Mouse (Mus musculus) A20 (cell line): ENCODE measurements at regions not wholly inside any gene's neighbourhood (a gene's known extent, or its start where the extent isn't known, plus 50 kb on each side); places are given as distances from the start of the nearest gene placed in this dataset.

Source experiments
- DNase-seq: peaks from one replicate; pipeline ENCODE4 v3.0.0-alpha.2; 2011; ENCODE audit warnings: low read depth, low spot score

- DNase-seq, result no peak
These were observed 250.7 kb downstream of the Gm12728 start for GRCm38 (mm10) chr4:106040376-106040775.

GRCm38 (mm10) chr4:106042456-106042855 is 252.8 kb downstream of the Gm12728 start:
- no peak for DNase-seq

GRCm38 (mm10) chr4:106043661-106044060 is 254.0 kb downstream of the Gm12728 start:
- DNase-seq, result no peak

- DNase-seq, result no peak
These were observed 258.4 kb downstream of the Gm12728 start for GRCm38 (mm10) chr4:106048053-106048452.

GRCm38 (mm10) chr4:106048797-106049196 is 259.1 kb downstream of the Gm12728 start:
- no peak for DNase-seq

- no peak for DNase-seq
These were observed 260.2 kb downstream of the Gm12728 start for GRCm38 (mm10) chr4:106049880-106050279.

GRCm38 (mm10) chr4:106050297-106050696 is 260.6 kb downstream of the Gm12728 start:
- DNase-seq, result no peak

GRCm38 (mm10) chr4:106053496-106053895 is 262.5 kb upstream of the Usp24 start:
- DNase-seq, result no peak

- DNase-seq, result no peak
These were observed 261.7 kb upstream of the Usp24 start for GRCm38 (mm10) chr4:106054324-106054723.

- no peak for DNase-seq
These were observed 253.4 kb upstream of the Usp24 start for GRCm38 (mm10) chr4:106062651-106063050.

GRCm38 (mm10) chr4:106063851-106064382 is 252.1 kb upstream of the Usp24 start:
- DNase-seq, result no peak

GRCm38 (mm10) chr4:106067023-106067422 is 249.0 kb upstream of the Usp24 start:
- no peak for DNase-seq

GRCm38 (mm10) chr4:106083546-106083945 is 232.5 kb upstream of the Usp24 start:
- DNase-seq, result no peak

GRCm38 (mm10) chr4:106091927-106092675 is 223.9 kb upstream of the Usp24 start:
- no peak for DNase-seq

- DNase-seq, result no peak
These were observed 223.3 kb upstream of the Usp24 start for GRCm38 (mm10) chr4:106092676-106093070.

GRCm38 (mm10) chr4:106093252-106093651 is 222.8 kb upstream of the Usp24 start:
- peak; percentile 37 for DNase-seq

GRCm38 (mm10) chr4:106094882-106095556 is 221.0 kb upstream of the Usp24 start:
- no peak for DNase-seq

GRCm38 (mm10) chr4:106096130-106096529 is 219.9 kb upstream of the Usp24 start:
- no peak for DNase-seq

- DNase-seq, result no peak
These were observed 218.2 kb upstream of the Usp24 start for GRCm38 (mm10) chr4:106097846-106098245.

GRCm38 (mm10) chr4:106100211-106101025 is 215.6 kb upstream of the Usp24 start:
- DNase-seq, result no peak

- no peak for DNase-seq
These were observed 214.1 kb upstream of the Usp24 start for GRCm38 (mm10) chr4:106101904-106102303.

- no peak for DNase-seq
These were observed 213.5 kb upstream of the Usp24 start for GRCm38 (mm10) chr4:106102451-106102977.
